Mouse (Mus musculus) CD4-positive helper T cell, adult 2 months (primary cell): ENCODE measurements around the gene Haus5.

Source experiments
- DNase-seq: peaks from one replicate; pipeline ENCODE4 v3.0.0-alpha.2; 2012; ENCODE audit warnings: low read depth, missing footprints, low spot score

Gene Haus5

GRCm38 (mm10) chr7:30664529-30665200 is at the start of gene Haus5:
TSS of gene Haus5 (minus strand) at chr7:30664994.
- peak; percentile 95 for DNase-seq

- DNase-seq, result no peak
These were observed 47.1 kb upstream of the Haus5 start, which contains the start of gene Atp4a for GRCm38 (mm10) chr7:30711942-30712341. TSS of gene Atp4a (plus strand) at chr7:30712209.

GRCm38 (mm10) chr7:30707441-30707840 is 42.6 kb upstream of the Haus5 start:
- DNase-seq, result no peak

GRCm38 (mm10) chr7:30706214-30706882 is 41.6 kb upstream of the Haus5 start:
- no peak for DNase-seq

- DNase-seq, result no peak
These were observed 33.8 kb upstream of the Haus5 start, which contains the start of gene 2200002J24Rik for GRCm38 (mm10) chr7:30698589-30698988. TSS of gene 2200002J24Rik (plus strand) at chr7:30698926.

GRCm38 (mm10) chr7:30698101-30698500 is 33.3 kb upstream of the Haus5 start:
- DNase-seq, result no peak

GRCm38 (mm10) chr7:30688325-30688724 is 23.5 kb upstream of the Haus5 start:
- DNase-seq, result no peak

GRCm38 (mm10) chr7:30683425-30683824 is 18.6 kb upstream of the Haus5 start:
- DNase-seq, result no peak

GRCm38 (mm10) chr7:30681897-30682296 is 17.1 kb upstream of the Haus5 start:
- DNase-seq, result no peak

GRCm38 (mm10) chr7:30678263-30678975 is 13.6 kb upstream of the Haus5 start:
- no peak for DNase-seq

- DNase-seq, result no peak
These were observed 6.7 kb upstream of the Haus5 start, which contains the start of gene Pmis2 for GRCm38 (mm10) chr7:30671480-30671879. TSS of gene Pmis2 (minus strand) at chr7:30671605.

- peak; percentile 50 for DNase-seq
These were observed 4.4 kb upstream of the Haus5 start for GRCm38 (mm10) chr7:30669229-30669628.

- no peak for DNase-seq
These were observed 527 bp upstream of the Haus5 start for GRCm38 (mm10) chr7:30665321-30665720.

GRCm38 (mm10) chr7:30649591-30650540 is 14.9 kb downstream of the Haus5 start, which contains the start of gene Rbm42:
TSS of gene Rbm42 (minus strand) at chr7:30650317.
- DNase-seq, result peak; percentile 99

GRCm38 (mm10) chr7:30639083-30639482 is 25.7 kb downstream of the Haus5 start:
- no peak for DNase-seq

GRCm38 (mm10) chr7:30636395-30636794 is 28.4 kb downstream of the Haus5 start:
- no peak for DNase-seq

GRCm38 (mm10) chr7:30635752-30636151 is 29.0 kb downstream of the Haus5 start, which contains the start of gene Etv2:
TSS of gene Etv2 (minus strand) at chr7:30635852.
- DNase-seq, result no peak

GRCm38 (mm10) chr7:30634621-30635020 is 30.2 kb downstream of the Haus5 start:
- DNase-seq, result peak; percentile 58

GRCm38 (mm10) chr7:30633762-30634412 is 30.9 kb downstream of the Haus5 start:
- DNase-seq, result no peak

- DNase-seq, result no peak
These were observed 35.8 kb downstream of the Haus5 start for GRCm38 (mm10) chr7:30629013-30629412.
